Mouse (Mus musculus) c-Kit-positive CD71-negative TER-119-negative erythroid progenitor cells, embryonic 14.5 days (primary cell): ENCODE measurements around the gene Cutc.

ENCODE experiments used
- DNase-seq: peaks from one replicate; pipeline ENCODE4 v3.0.0-alpha.2; 2013; ENCODE audit warnings: low read depth

The Cutc gene

DNA sequence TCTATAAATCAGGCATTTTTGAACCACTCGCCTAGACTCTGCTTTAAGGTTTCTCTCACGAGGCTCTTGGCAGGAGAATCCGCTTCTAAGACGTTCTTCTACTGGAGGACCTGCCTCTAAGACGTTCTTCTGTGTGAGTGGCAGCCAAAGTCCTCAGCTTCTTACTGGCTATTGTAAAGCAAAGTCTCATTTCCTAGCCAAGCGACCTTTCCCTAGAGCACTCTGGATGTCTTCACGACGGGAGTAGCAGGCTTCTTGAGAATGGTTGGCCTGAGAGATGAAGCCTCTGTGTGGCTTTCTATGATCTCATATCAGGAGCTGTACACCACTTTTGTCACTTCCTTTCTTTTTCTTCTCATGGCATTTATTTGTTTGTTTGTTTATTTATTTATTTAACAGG is 42.7 kb downstream of the Cutc start:
- DNase-seq, result no peak

DNA sequence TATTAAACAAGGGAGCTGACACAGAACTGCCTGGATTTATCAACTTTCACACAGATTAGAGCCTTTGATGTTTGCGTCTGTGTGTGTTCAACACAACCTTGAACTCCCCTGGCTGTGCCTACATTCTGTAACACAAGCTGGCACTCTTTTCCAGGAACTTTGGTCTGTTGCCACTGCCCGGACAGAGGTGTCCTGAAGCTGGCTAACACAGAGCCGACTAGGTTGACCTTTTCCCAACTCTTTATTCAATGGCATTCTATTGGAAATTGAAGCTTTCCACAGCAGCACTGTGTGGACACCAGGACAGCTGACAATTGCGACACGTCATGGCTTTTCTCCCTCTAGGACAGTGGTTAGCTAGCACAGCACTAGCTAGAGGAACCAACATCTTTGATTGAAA is 44.4 kb downstream of the Cutc start:
- no peak for DNase-seq

DNA sequence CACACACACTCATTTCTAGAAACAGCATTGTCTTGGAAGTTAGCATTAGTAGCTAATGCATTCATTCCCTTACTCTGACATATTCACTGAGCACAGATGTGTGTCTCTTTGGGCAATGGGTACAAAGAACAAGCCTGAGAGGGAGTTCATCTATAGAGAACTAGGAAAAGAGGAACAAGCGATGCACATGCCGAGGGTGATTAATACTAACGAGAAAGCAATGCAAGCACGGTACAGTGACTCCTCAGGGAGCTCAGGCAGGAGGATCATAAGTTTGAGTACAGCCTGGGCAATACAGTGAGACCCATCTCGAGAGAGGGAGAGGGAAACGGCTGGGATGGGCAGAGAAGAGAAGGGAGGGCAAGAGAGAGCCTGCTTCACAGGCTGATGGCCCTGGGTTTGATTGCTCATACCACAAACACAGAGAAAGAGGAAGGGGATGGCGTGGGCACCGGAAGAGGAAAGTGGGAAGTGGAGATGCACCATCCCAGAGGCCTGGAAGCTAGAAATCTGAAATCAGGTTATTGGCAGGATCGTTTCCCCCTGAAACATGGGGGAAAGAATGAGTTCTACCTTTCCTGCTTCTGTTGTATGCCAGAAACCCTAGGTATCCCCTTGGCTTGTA is 48.7 kb downstream of the Cutc start:
- no peak for DNase-seq

- DNase-seq, result no peak
Measured at GRCm38 (mm10) chr19:43803866-43804265, 51.1 kb downstream of the Cutc start.

DNA sequence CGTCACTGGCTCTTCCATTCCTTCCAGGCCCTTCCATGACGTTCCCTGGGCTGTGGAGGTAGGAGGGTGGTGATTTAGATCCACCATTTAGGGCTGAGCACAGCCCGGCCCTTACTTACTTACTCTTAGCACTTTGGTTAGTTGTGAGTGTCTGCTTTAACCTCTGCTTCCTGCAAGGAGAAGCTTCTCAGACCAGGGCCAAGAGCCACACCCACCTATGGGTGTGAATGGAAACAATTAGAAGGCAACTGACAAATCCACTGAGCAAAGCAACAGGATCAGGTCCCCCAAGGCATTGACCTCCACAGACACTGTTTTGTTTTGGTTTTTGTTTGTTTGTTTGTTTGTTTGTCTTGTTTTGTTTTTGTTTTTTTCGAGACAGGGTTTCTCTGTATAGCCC is 56.5 kb downstream of the Cutc start:
- no peak for DNase-seq

GRCm38 (mm10) chr19:43811419-43811818 is 58.6 kb downstream of the Cutc start:
- no peak for DNase-seq

- no peak for DNase-seq
Measured at GRCm38 (mm10) chr19:43813315-43813714, 60.5 kb downstream of the Cutc start.

DNA sequence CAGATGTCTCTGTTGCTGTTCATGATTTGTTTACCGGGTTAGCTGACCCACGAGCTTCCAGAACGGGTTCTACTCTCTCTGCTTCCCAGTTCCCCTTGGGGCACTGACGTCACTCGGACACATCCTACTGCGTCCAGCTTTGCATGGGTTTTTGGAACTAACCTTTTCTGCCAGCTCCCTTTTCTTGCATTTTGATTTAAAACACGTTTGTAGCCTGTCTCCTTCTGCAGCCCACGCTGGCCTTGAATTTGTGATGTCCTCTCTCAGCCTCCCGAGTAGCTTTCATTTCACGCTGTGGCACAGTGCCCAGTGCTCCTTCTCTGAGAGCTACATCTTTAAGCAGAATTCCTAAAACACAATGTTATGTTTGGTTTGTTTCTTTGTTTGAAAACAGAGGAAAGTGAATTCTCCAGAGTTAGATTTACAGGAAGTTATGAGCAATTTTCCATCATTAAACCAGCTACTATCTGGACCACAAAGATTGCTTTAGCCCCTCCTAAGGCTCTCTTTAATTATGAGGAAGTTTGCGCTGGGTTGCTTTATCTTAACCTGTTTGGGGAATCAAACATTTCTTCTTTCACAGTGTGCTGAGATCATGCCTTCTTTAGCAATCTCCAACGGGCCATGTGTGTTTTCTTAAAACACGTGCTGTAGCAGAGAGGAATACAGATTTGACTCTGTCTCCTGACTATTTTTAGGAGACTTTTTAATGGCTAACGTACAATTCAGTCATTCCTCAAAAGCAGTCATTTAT is 63.0 kb downstream of the Cutc start:
- no peak for DNase-seq
